Mouse (Mus musculus) lung, adult 2 months (tissue): Measurements from ENCODE around the gene Rgs3.

ENCODE experiments used
- CTCF ChIP-seq: fragments of 200-500 bp; IDR thresholded peaks from 2 replicates; pipeline ENCODE4 v1.5.1; 2011; ENCODE audit warnings: mild to moderate bottlenecking, low read length, control low read depth; ENCODE audit not compliant: insufficient read depth
- POLR2A ChIP-seq: fragments of 200-500 bp; IDR thresholded peaks from 2 replicates; pipeline ENCODE4 v1.6.1; 2011; ENCODE audit warnings: low read depth, mild to moderate bottlenecking, control low read depth, low read length, borderline replicate concordance; ENCODE audit errors: extremely low read depth

GRCm38 (mm10) chr4:62628547-62628946 lies 68.9 kb downstream of the Rgs3 start:
- TF ChIP-seq POLR2A: no peak
- TF ChIP-seq CTCF: no peak
